Mouse (Mus musculus): Measurements from ENCODE around the gene St3gal6. TPM values are rescaled to one million over a fixed set of nuclear protein-coding genes. Genes with fewer than 3 reads are reported as not detected.

Gene St3gal6
- polyA plus RNA-seq, 1 experiment = 24.2 TPM

DNA sequence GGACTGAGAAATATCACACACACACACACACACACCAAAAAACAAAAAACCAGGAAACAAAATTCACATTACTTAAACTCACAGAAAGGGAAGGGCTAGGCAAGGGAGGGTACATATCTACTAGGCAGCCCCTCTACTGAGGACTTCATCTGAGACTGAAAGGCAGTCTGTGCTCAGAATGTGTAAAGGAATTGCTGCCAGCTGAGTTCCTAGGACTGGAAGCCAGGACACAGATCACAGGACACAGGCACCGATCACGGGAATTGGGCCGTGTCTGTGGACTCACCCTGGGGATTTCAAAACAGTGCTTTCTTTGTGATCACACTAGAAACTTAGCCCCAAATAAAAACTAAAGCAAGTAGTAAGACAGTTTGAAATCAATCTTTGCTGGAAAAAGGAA lies 11.2 kb downstream of the St3gal6 start:
- Histone ChIP-seq H3K27me3 (ENCODE audit: control insufficient read depth, insufficient read depth, low read length) (no peaks in the 10 kb centered on the region), H3K27ac (ENCODE audit: control insufficient read depth, insufficient read depth, low read depth, low read length) (peak overlapping the region; percentile 32; the same call in 1 of the 2 replicates), H3K4me3 (ENCODE audit: control insufficient read depth, low read depth, low read length) (no peak overlapping the region), H3K36me3 (ENCODE audit: control insufficient read depth, insufficient read depth, low read length) (no peaks in the 10 kb centered on the region), H3K4me1 (ENCODE audit: control insufficient read depth, insufficient read depth, low read length) (peaks cover 6% of the 10 kb centered on the region)
- TF ChIP-seq POLR2A (IDR thresholded peaks at IDR 0.05; ENCODE audit: control insufficient read depth, low read depth, low read length) = no peak
- no peak for TF ChIP-seq CTCF (IDR thresholded peaks at IDR 0.05; ENCODE audit: control insufficient read depth, insufficient read depth, insufficient replicate concordance, low read depth, low read length)

DNA sequence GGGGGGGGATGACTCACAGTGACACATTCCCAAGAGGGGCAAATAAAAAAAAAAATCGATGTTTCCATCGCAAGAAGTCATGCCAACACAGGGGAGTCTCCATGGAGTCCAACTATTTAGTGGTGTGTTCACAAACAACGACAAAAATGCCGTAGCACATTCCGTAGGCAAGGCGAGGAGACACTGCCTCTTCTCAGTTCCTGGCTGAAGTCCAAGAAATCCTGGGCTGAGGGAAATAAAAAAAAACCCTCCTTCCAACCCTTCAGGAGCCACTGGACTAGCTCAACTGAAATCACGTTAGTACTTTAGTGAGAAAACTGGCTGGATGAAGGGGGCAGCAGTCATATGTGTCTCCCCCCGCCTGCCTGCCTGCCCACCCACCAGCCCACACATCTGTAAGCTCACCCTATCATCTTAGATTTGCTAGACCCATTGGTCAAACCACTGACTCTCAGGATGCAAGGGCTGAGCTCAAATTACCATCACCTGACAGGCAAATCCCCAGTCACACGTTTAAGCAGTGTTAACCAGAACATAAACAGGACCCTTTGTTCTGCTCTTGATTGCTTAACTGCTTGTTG lies 11.8 kb downstream of the St3gal6 start:
- H3K27ac ChIP-seq (ENCODE audit: control insufficient read depth, insufficient read depth, low read depth, low read length) = peak overlapping the region; percentile 5
- no peaks in the 10 kb centered on the region for H3K27me3 ChIP-seq (ENCODE audit: control insufficient read depth, insufficient read depth, low read length)
- no peak for TF ChIP-seq POLR2A (IDR thresholded peaks at IDR 0.05; ENCODE audit: control insufficient read depth, low read depth, low read length)
- no peak for TF ChIP-seq CTCF (IDR thresholded peaks at IDR 0.05; ENCODE audit: control insufficient read depth, insufficient read depth, insufficient replicate concordance, low read depth, low read length)
- peaks cover 6% of the 10 kb centered on the region for H3K4me1 ChIP-seq (ENCODE audit: control insufficient read depth, insufficient read depth, low read length)
- no peaks in the 10 kb centered on the region for H3K36me3 ChIP-seq (ENCODE audit: control insufficient read depth, insufficient read depth, low read length)
- H3K4me3 ChIP-seq (ENCODE audit: control insufficient read depth, low read depth, low read length) = no peak overlapping the region

DNA sequence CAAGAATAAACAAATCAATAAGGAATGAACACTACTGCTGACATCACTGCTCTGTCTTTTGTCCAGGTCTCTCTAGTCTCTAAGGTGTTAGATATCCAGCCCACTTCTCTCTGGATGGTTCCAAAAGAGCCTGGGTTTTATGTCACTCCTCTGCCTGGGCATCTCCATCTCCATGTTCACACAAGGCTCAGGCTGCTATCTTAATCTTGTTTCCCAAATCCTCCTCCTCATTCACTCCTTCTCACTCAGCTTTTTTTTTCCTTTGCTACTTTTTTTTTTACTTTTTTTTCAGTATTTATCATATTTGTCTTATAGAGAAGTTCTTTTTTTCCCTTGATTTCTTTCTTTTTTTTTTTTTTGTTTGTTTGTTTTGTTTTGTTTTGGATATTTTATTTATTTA lies 19.1 kb downstream of the St3gal6 start:
- H3K36me3 ChIP-seq (ENCODE audit: control insufficient read depth, insufficient read depth, low read length) = no peaks in the 10 kb centered on the region
- TF ChIP-seq POLR2A (IDR thresholded peaks at IDR 0.05; ENCODE audit: control insufficient read depth, low read depth, low read length) (no peak), CTCF (IDR thresholded peaks at IDR 0.05; ENCODE audit: control insufficient read depth, insufficient read depth, insufficient replicate concordance, low read depth, low read length) (no peak)
- no peaks in the 10 kb centered on the region for H3K27me3 ChIP-seq (ENCODE audit: control insufficient read depth, insufficient read depth, low read length)
- no peaks in the 10 kb centered on the region for H3K4me1 ChIP-seq (ENCODE audit: control insufficient read depth, insufficient read depth, low read length)
- H3K27ac ChIP-seq (ENCODE audit: control insufficient read depth, insufficient read depth, low read depth, low read length) = no peak overlapping the region
- no peak overlapping the region for H3K4me3 ChIP-seq (ENCODE audit: control insufficient read depth, low read depth, low read length)

DNA sequence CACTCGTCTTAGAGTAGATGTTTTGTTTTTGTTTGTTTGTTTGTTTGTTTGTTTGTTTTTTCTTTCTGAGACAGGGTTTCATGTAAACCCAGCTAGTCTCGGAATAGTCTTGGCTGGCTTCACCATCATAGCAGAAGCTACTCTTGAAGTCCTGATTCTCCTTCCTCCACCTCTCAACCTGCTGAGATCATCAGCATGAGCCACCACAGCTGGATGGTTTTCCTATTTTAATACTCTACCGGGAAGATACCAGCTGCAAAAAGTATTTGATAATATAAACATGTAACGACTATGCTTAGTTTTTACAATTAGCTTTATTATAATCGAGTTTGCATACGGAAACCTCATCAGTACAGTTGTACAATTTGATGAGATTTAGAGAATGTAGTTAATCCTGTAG lies 21.5 kb downstream of the St3gal6 start:
- H3K27me3 ChIP-seq (ENCODE audit: control insufficient read depth, insufficient read depth, low read length) = no peaks in the 10 kb centered on the region
- H3K27ac ChIP-seq (ENCODE audit: control insufficient read depth, insufficient read depth, low read depth, low read length) = no peak overlapping the region
- H3K4me1 ChIP-seq (ENCODE audit: control insufficient read depth, insufficient read depth, low read length) = no peaks in the 10 kb centered on the region
- TF ChIP-seq CTCF (IDR thresholded peaks at IDR 0.05; ENCODE audit: control insufficient read depth, insufficient read depth, insufficient replicate concordance, low read depth, low read length) (no peak), POLR2A (IDR thresholded peaks at IDR 0.05; ENCODE audit: control insufficient read depth, low read depth, low read length) (no peak)
- no peaks in the 10 kb centered on the region for H3K36me3 ChIP-seq (ENCODE audit: control insufficient read depth, insufficient read depth, low read length)
- no peak overlapping the region for H3K4me3 ChIP-seq (ENCODE audit: control insufficient read depth, low read depth, low read length)

DNA sequence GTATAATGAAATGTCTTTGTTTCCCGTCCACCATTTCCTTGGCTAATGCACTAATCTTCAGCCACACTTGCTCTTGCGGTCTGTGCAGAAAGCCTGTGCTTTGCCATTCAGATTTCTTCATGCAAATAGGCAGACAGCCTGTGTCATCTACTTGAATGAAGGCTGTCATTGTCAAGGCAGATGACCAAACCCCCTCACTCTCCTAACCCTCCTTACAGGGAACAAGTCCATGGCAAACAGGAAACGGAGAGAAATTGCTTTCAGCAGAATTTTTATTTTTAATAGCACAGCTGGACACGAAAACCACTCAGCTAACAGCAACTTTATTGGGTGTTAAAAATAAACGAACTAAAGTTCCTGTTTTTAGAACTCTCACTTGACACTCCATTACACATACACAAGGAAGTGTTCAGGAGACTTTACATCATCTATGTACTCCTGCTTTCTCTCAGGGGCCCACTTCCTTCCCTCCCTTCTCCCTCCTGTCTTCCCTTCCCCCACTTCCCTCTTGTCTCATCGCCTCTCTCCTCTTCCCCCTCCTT lies 22.2 kb downstream of the St3gal6 start:
- Histone ChIP-seq H3K4me1 (ENCODE audit: control insufficient read depth, insufficient read depth, low read length) (no peaks in the 10 kb centered on the region), H3K27ac (ENCODE audit: control insufficient read depth, insufficient read depth, low read depth, low read length) (0 out of 2 replicates have a peak overlapping the region, but pooled peaks have one; percentile 13), H3K4me3 (ENCODE audit: control insufficient read depth, low read depth, low read length) (no peak overlapping the region), H3K36me3 (ENCODE audit: control insufficient read depth, insufficient read depth, low read length) (no peaks in the 10 kb centered on the region), H3K27me3 (ENCODE audit: control insufficient read depth, insufficient read depth, low read length) (no peaks in the 10 kb centered on the region)
- no peak for TF ChIP-seq CTCF (IDR thresholded peaks at IDR 0.05; ENCODE audit: control insufficient read depth, insufficient read depth, insufficient replicate concordance, low read depth, low read length)
- no peak for TF ChIP-seq POLR2A (IDR thresholded peaks at IDR 0.05; ENCODE audit: control insufficient read depth, low read depth, low read length)

DNA sequence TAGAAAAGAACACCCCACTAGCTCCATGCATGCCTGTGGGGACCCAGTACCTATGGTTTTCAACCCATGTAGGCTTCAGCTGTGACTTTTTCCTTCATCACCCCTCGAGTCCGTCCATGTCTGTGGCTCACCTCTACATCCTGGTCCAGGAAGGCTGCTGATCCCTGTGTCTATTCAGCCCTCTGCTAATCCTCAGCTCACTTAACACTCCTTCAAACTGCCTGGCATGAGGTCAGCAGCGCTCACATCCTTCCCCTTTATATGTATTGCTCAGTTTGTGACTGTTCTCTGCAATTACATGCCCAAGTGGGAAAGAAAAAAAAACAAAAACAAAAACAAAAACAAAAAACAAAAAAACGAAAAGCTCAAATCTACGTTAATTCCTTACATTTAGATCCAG lies 24.4 kb downstream of the St3gal6 start:
- Histone ChIP-seq H3K4me3 (ENCODE audit: control insufficient read depth, low read depth, low read length) (no peak overlapping the region), H3K4me1 (ENCODE audit: control insufficient read depth, insufficient read depth, low read length) (no peaks in the 10 kb centered on the region), H3K27ac (ENCODE audit: control insufficient read depth, insufficient read depth, low read depth, low read length) (no peak overlapping the region), H3K27me3 (ENCODE audit: control insufficient read depth, insufficient read depth, low read length) (no peaks in the 10 kb centered on the region), H3K36me3 (ENCODE audit: control insufficient read depth, insufficient read depth, low read length) (no peaks in the 10 kb centered on the region)
- no peak for TF ChIP-seq POLR2A (IDR thresholded peaks at IDR 0.05; ENCODE audit: control insufficient read depth, low read depth, low read length)
- TF ChIP-seq CTCF (IDR thresholded peaks at IDR 0.05; ENCODE audit: control insufficient read depth, insufficient read depth, insufficient replicate concordance, low read depth, low read length) = no peak

DNA sequence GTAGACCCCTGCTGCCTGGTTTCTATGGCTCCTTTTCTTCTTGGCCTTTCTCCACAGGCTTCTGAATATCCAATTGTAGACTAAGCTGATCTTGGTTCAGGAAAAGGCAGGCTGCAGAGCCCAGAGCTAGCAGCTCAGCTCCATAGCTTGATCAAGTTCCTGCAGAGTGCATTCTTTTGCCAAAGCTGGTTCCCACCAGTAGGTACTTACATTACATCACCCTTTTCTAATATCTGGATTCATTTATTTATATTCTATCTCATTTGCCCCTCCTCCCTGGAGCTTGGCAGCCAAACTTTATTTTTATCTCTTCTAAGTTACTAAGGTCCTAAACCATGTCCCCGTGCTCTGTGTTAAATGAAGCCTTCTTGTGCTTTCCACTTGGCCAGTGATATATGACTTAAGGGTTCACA lies 24.9 kb downstream of the St3gal6 start:
- H3K4me3 ChIP-seq (ENCODE audit: control insufficient read depth, low read depth, low read length) = no peak overlapping the region
- H3K36me3 ChIP-seq (ENCODE audit: control insufficient read depth, insufficient read depth, low read length) = no peaks in the 10 kb centered on the region
- no peaks in the 10 kb centered on the region for H3K27me3 ChIP-seq (ENCODE audit: control insufficient read depth, insufficient read depth, low read length)
- no peak overlapping the region for H3K27ac ChIP-seq (ENCODE audit: control insufficient read depth, insufficient read depth, low read depth, low read length)
- H3K4me1 ChIP-seq (ENCODE audit: control insufficient read depth, insufficient read depth, low read length) = no peaks in the 10 kb centered on the region
- TF ChIP-seq POLR2A (IDR thresholded peaks at IDR 0.05; ENCODE audit: control insufficient read depth, low read depth, low read length) (no peak), CTCF (IDR thresholded peaks at IDR 0.05; ENCODE audit: control insufficient read depth, insufficient read depth, insufficient replicate concordance, low read depth, low read length) (no peak)

Measured in testis, adult 2 months (tissue).